Mouse (Mus musculus) bone marrow, adult 2 months (tissue): ENCODE results near the gene Rras2. TPM values are rescaled to one million over a fixed set of nuclear protein-coding genes. Genes with fewer than 3 reads are reported as not detected.

Experiments
- H3K27ac ChIP-seq: fragments of 200-500 bp; 2 replicates; pipeline ENCODE4 v1.5.1; 2012; ENCODE audit warnings: low read depth, mild to moderate bottlenecking, control low read depth, inconsistent platforms, low read length; ENCODE audit not compliant: control insufficient read depth, poor library complexity, insufficient read depth
- H3K4me1 ChIP-seq: fragments of 200-500 bp; 2 replicates; pipeline ENCODE4 v1.6.1; 2011; ENCODE audit warnings: low read length; ENCODE audit not compliant: control insufficient read depth, insufficient read depth
- H3K4me3 ChIP-seq: fragments of 200-500 bp; replicated peaks from 2 replicates; pipeline ENCODE3; 2011; ENCODE audit warnings: mild to moderate bottlenecking, low read depth, low read length, control low read depth; ENCODE audit not compliant: control insufficient read depth
- CTCF ChIP-seq: fragments of 200-500 bp; IDR thresholded peaks from 2 replicates; pipeline ENCODE4 v1.5.1; 2011; ENCODE audit warnings: low read length, control low read depth; ENCODE audit not compliant: control insufficient read depth, insufficient read depth
- POLR2A ChIP-seq: fragments of 200-500 bp; IDR thresholded peaks from 2 replicates; pipeline ENCODE4 v1.6.1; 2011; ENCODE audit warnings: low read depth, mild to moderate bottlenecking, control low read depth, low read length, borderline replicate concordance; ENCODE audit not compliant: control insufficient read depth
- WGBS: fragments of 180-500 bp; shearing (Covaris S2); methylation state at CpG from one replicate; pipeline ENCODE4 v1.1.7; 2018; 5-methylcytosine and 5-hydroxymethylcytosine counted together
- polyA plus RNA-seq: library from polyadenylated mRNA; stranded (reverse); fragments of >200 nt; gene quantifications from 2 replicates; pipeline ENCODE4 v1.2.4, GENCODE M21; 2011; ENCODE audit warnings: low replicate concordance; ENCODE audit not compliant: missing spikeins, insufficient read depth, insufficient read length

Rras2 gene
- polyA plus RNA-seq, 1 experiment = 11.5 TPM

DNA sequence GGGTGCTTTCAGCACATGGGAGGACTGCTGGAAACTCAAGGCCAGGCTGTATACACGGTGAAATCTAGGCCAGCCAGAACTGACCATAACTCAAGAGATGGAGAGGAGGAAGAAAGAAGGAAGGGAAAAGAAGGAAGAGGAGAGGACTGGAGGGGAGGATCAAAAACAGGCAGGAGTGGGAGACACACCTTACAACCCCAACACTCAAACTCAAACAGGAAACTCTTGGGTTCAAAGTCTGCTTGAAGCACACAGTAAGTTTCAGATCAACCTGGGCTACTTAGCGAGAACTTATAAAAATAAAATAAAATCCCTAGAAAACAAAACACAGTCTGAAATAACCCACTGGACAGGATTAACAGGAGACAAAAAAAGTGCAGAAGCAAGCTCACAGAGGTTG, 71.8 kb downstream of the Rras2 start:
- Histone ChIP-seq H3K4me3 (no peak overlapping the region), H3K27ac (no peak overlapping the region), H3K4me1 (no peaks in the 10 kb centered on the region; the same call in 1 of the 2 replicates)
- 72% methylated on average over 2 of the region's 2 CpGs for WGBS
- TF ChIP-seq POLR2A = no peak
- no peak for TF ChIP-seq CTCF

DNA sequence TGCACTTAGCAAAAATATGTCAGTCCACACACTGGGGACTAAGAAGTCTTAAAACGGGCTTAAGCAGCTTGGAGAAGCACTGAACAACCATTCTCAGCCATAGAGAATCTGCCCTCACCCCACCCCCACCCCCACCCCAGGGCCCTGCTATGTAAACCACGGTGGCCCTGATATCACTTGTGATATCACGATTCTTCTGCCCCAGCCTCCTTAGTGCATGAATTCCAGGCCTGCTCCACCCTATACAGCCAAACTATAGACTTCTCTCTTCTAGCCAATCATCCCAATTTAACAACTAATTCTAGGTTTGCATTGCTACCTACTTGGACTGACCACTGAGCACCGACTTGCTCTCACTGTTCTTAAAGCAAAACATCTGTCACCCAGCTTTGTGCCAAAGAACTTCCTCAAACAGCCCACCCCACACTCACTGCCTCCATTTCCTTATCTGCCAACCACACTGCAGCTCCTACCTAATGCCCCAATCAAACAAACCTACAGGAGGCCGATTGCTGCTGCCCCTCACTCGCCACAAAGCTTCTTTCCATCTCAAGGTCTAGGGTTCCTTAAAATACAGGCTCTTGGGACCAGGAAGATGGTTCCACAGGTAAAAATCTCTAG, 73.5 kb downstream of the Rras2 start:
- no peak overlapping the region for H3K4me3 ChIP-seq
- TF ChIP-seq CTCF = no peak
- TF ChIP-seq POLR2A = no peak
- H3K4me1 ChIP-seq = no peaks in the 10 kb centered on the region; the same call in 1 of the 2 replicates
- 8% methylated on average over 6 of the region's 6 CpGs for WGBS
- no peak overlapping the region for H3K27ac ChIP-seq

DNA sequence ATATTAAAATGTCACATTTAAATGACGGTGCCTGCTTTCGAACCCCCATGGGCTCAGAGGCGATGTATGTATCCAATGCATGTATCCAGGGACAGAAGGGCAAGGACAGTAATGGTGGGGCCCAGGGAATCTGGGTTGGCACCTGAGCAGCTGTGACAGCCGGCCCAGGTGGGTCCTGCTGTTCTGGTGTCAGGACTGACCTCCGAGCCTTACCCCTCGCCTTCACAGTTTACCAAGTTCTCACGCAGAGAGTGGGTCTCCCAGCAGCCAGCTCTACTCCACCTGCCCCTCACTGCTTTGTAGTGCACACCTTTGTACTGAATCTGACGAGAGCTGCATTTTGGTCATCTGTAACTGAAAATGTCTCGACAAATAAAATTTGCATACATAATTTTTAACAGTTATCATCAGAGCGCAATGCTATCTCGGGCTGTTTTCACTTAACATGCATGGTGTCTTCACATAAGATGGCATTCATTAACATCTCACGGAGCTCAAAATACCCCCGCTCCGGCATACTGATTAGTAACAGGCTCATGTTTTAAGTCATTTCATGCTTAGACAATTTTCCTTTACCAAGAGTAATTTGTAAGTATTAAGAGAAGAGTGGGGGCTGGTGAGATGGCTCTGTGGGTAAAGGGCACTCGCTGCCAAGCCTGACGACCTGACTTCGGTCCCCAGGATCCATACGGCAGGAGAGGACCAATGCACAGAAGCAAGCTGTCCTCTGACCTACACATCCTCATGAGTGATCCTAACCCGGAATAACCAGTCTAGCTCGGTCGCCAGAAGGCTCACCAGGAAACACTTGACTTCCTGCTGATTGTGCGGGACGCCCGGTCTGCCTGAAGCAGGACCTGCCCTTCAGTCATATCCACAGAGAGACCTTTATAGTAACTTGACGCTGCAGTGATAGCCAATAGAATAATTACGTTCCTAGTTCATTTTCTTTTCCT, 74.3 kb downstream of the Rras2 start:
- TF ChIP-seq CTCF (no peak), POLR2A (no peak)
- no peak overlapping the region for H3K4me3 ChIP-seq
- no peak overlapping the region for H3K27ac ChIP-seq
- 49% methylated on average over 26 of the region's 26 CpGs for WGBS
- no peaks in the 10 kb centered on the region; the same call in 1 of the 2 replicates for H3K4me1 ChIP-seq

- no peaks in the 10 kb centered on the region; the same call in 1 of the 2 replicates for H3K4me1 ChIP-seq
- WGBS = 79% methylated on average over 4 of the region's 4 CpGs
- H3K27ac ChIP-seq = no peak overlapping the region
- H3K4me3 ChIP-seq = no peak overlapping the region
- TF ChIP-seq POLR2A = no peak
- TF ChIP-seq CTCF = no peak
These were observed 76.2 kb downstream of the Rras2 start for GRCm38 (mm10) chr7:114041349-114041748.

GRCm38 (mm10) chr7:114037237-114037636, 80.3 kb downstream of the Rras2 start:
- no peak overlapping the region for H3K27ac ChIP-seq
- TF ChIP-seq POLR2A (no peak), CTCF (no peak)
- H3K4me3 ChIP-seq = no peak overlapping the region
- no peaks in the 10 kb centered on the region for H3K4me1 ChIP-seq
- 75% methylated on average over 4 of the region's 4 CpGs for WGBS

- no peak overlapping the region for H3K4me3 ChIP-seq
- TF ChIP-seq POLR2A (no peak), CTCF (no peak)
- H3K27ac ChIP-seq = no peak overlapping the region
- H3K4me1 ChIP-seq = no peaks in the 10 kb centered on the region
- 82% methylated on average over 6 of the region's 6 CpGs for WGBS
These were observed 88.0 kb downstream of the Rras2 start for GRCm38 (mm10) chr7:114029596-114029995.

GRCm38 (mm10) chr7:114028828-114029227, 88.8 kb downstream of the Rras2 start:
- H3K27ac ChIP-seq = no peak overlapping the region
- WGBS = 82% methylated on average over 5 of the region's 5 CpGs

DNA sequence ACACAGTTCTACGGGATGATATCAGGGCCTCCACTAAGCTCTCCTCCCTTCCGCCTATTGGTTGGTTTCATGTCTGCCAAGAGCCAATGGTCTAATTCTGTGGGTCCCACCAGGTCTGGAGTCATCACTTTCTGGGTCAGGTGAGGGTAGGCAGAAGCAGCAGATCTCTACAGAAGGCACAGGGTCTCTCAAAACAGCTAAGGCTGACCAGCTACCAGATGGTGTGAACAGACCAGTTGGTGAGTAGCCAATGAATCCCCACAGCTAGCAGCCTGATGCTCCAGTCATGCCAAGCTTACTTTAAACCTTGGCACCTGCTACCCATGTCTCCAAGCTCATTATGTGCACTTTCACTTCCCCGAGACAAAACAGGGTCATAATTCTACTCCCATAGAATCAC, 90.2 kb downstream of the Rras2 start:
- Histone ChIP-seq H3K4me3 (no peak overlapping the region), H3K27ac (no peak overlapping the region), H3K4me1 (no peaks in the 10 kb centered on the region)
- TF ChIP-seq POLR2A (no peak), CTCF (no peak)
- WGBS = 84% methylated on average over 3 of the region's 3 CpGs

More at GRCm38 (mm10) chr7:114028828-114029227, 88.8 kb downstream of the Rras2 start:
- H3K4me1 ChIP-seq = no peaks in the 10 kb centered on the region
- no peak for TF ChIP-seq POLR2A
- no peak for TF ChIP-seq CTCF
- no peak overlapping the region for H3K4me3 ChIP-seq

- Histone ChIP-seq H3K27ac (no peak overlapping the region), H3K4me3 (no peak overlapping the region), H3K4me1 (no peaks in the 10 kb centered on the region)
- TF ChIP-seq POLR2A (no peak), CTCF (no peak)
- WGBS = 78% methylated on average over 8 of the region's 8 CpGs
These were observed 90.7 kb downstream of the Rras2 start for GRCm38 (mm10) chr7:114026923-114027322.
